Mouse (Mus musculus) gastrocnemius, adult 18-20 months (tissue): ENCODE results near the gene Rapgef1. TPM values are rescaled to one million over a fixed set of nuclear protein-coding genes. Genes with fewer than 3 reads are reported as not detected.

ENCODE experiments used
- DNase-seq: peaks from one replicate; pipeline ENCODE4 v3.0.0; 2021; ENCODE audit warnings: low spot score
- total RNA-seq, 2 experiments: library from RNA; stranded (reverse); gene quantifications; 2 replicates each; pipeline ENCODE4 v1.2.3; 2021

Gene Rapgef1
- total RNA-seq, 2 experiments from 2014 or later: 137 to 155 TPM

- DNase-seq: peak; percentile 93
Measured at GRCm38 (mm10) chr2:29787104-29787917, 167.8 kb downstream of the Rapgef1 start, which contains the start of gene Coq4. Gene Coq4 (plus strand): TSS chr2:29787493.

DNA sequence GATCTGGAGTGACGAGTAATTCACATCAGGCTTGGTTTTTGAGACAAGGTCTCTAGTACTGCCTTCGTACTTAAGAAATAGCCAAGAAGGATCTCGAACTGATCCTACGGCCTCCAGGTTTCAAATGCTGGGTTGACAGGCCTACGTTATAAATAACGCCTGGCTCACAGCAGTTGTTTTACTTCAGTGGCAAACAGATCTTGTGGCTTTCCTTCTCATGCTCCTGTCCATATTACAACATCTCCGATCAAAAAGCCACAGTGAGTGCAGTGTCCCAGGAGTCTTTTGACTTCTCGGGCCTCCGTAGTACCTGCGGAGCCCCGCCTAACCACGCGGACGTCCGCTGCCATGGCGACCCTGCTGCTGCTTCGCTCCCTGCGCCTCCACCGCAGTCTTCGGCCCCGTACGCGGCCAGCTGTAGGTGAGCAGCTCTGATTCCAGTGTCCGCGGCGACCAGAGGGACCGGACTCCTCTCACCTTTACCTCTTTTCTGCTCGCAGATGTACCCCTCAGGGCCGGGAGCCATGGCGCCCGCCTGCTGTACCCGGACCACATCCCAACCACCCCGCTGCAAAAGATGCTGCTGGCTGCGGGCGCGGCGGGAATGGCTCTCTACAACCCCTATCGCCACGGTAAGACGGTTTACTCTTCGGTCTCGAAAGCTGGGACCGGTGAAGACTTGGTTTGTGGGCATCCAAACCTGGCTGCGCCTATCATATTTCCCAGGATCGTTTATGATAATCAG lies 168.6 kb downstream of the Rapgef1 start, which contains the start of gene Trub2:
Trub2 (minus strand) TSS at position 566 of the 745 bp plus-strand sequence.
- DNase-seq: peak; percentile 82

Other genes starting within 250 kb of the Rapgef1 start
- gene Gm13420, start 132.0 kb downstream of the Rapgef1 start, total RNA-seq: not detected
- gene Gm13547, start 139.6 kb downstream of the Rapgef1 start, total RNA-seq: not detected
- gene Coq4, start 167.8 kb downstream of the Rapgef1 start, total RNA-seq: 1 to 10 TPM; 8.6 to 9.0 TPM
- 10 to 100 TPM; 27.7 to 30.3 TPM for gene Trub2, start 168.8 kb downstream of the Rapgef1 start, total RNA-seq
- 1 to 10 TPM; 6.5 to 7.0 TPM for gene Slc27a4, start 182.9 kb downstream of the Rapgef1 start, total RNA-seq
- gene Urm1, start 200.4 kb downstream of the Rapgef1 start, total RNA-seq: 10 to 100 TPM; 23.9 to 30.3 TPM
- 1 to 10 TPM; 1.6 to 1.7 TPM for gene Cercam, start 249.4 kb downstream of the Rapgef1 start, total RNA-seq